In the genomic region with DNA sequence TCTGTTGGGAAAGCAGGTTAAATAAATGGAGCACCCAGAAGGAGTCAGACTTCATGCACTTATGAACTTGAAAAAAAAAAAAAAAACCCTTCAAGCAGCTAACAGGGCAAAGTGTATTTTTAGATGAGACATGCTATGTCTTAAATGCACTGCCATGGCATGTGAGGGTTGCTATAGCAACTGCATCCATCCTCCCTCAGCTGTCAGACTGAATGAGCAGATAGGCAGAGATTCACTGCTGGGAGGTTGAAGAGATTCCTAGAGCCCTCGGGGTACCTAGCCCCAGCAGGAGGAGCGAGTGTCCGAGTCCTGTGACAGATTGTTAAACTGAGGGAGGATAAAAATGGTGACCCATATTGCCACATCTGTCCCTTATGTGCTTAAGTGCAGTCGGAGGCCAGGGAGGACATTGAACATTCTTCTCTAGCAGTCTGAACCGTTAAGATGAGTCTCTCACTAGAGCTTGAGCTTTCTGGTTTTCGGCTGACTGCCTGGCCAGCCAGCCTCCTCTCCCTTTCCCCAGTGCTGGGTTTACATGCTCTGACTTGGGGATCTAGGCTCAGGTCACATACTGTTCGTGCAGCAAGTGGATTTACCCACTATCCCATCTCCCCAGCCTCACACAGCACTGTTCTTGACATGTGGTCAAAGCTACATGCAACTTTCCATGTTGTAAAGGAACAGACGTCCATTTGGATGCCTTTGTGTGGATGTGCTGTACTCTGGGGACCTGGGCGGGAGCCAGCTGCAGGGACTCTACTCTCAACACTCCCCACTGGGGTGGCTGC, we compare ENCODE assay signal across 10 mouse cellular contexts. TPM values are rescaled to one million over a fixed set of nuclear protein-coding genes. Genes with fewer than 3 reads are reported as not detected.
DNase-seq lines count a peak whose midpoint lies in the region; ATAC-seq lines count a peak whose summit lies in the region.
"Not testable (repeated sequence)": the region's sequence is repeated elsewhere in the genome, so short reads cannot be mapped to it uniquely, and the experiment has no call there.
"Had no signal": no experiment of that assay in that cellular context is flagged by ENCODE, and none has a peak within 500 bp of the region (broad histone marks: within the 10 kb centered on the region; RNA-seq: fewer than 3 reads in every experiment).

No protein-coding gene starts in this region.

- not testable (repeated sequence) for H3K4me3 ChIP-seq in forebrain, embryonic 15.5 days; hindbrain, embryonic 11.5 days (ENCODE audit: low read depth, low read length); hindbrain, embryonic 15.5 days; midbrain, embryonic 12.5 days; midbrain, embryonic 16.5 days (ENCODE audit: low read depth, low read length); neural tube, embryonic 14.5 days (ENCODE audit: low read depth, low read length)

- DNase-seq in hindbrain, embryonic 11.5 days (ENCODE audit: low spot score) = not testable (repeated sequence)

- not testable (repeated sequence) for H3K4me1 ChIP-seq in forebrain, embryonic 15.5 days; hindbrain, embryonic 11.5 days (replicated peaks; ENCODE audit: control insufficient read depth, insufficient read depth, low read length); hindbrain, embryonic 15.5 days (replicated peaks); midbrain, embryonic 12.5 days; midbrain, embryonic 16.5 days (ENCODE audit: control insufficient read depth, insufficient read depth, low read length); neural tube, embryonic 14.5 days (ENCODE audit: control insufficient read depth, insufficient read depth, low read length)

- ATAC-seq in forebrain, embryonic 15.5 days (replicated peaks) = peak; percentile 87
- peak; percentile 62; the same call in 1 of the 2 replicates for ATAC-seq in hindbrain, embryonic 11.5 days (ENCODE audit: low FRiP score)
- ATAC-seq in hindbrain, embryonic 15.5 days (ENCODE audit: low FRiP score, low read depth) = peak; percentile 87
- peak; percentile 39; the same call in 1 of the 2 replicates for ATAC-seq in midbrain, embryonic 12.5 days (ENCODE audit: low FRiP score, low read depth)
- ATAC-seq in midbrain, embryonic 16.5 days = peak; percentile 90
- peak; percentile 81 for ATAC-seq in neural tube, embryonic 14.5 days (ENCODE audit: low read depth)

- WGBS in forebrain, embryonic 15.5 days = 56% methylated on average over 3 of the region's 9 CpGs
- 63% methylated on average over 2 of the region's 9 CpGs for WGBS in hindbrain, embryonic 11.5 days
- WGBS in hindbrain, embryonic 15.5 days = 51% methylated on average over 3 of the region's 9 CpGs
- 66% methylated on average over 3 of the region's 9 CpGs for WGBS in midbrain, embryonic 12.5 days
- WGBS in midbrain, embryonic 16.5 days = 41% methylated on average over 2 of the region's 9 CpGs
- WGBS in neural tube, embryonic 14.5 days = 64% methylated on average over 2 of the region's 9 CpGs

- H3K27ac ChIP-seq in forebrain, embryonic 15.5 days (replicated peaks) = peak overlapping the region; percentile 37; the same call in 1 of the 2 replicates
- not testable (repeated sequence) for H3K27ac ChIP-seq in hindbrain, embryonic 11.5 days (ENCODE audit: low read depth, low read length); hindbrain, embryonic 15.5 days (replicated peaks); midbrain, embryonic 12.5 days (replicated peaks); neural tube, embryonic 14.5 days (ENCODE audit: low read depth, low read length)
- H3K27ac ChIP-seq in midbrain, embryonic 16.5 days (ENCODE audit: low read length) = peak overlapping the region; percentile 42

- H3K4me2 ChIP-seq in forebrain, embryonic 15.5 days (replicated peaks); hindbrain, embryonic 11.5 days (replicated peaks; ENCODE audit: low read depth, low read length); hindbrain, embryonic 15.5 days; midbrain, embryonic 12.5 days (replicated peaks); midbrain, embryonic 16.5 days (ENCODE audit: low read length); neural tube, embryonic 14.5 days (ENCODE audit: low read depth, low read length): not testable (repeated sequence)

- H3K9me3 ChIP-seq in forebrain, embryonic 15.5 days; hindbrain, embryonic 11.5 days (ENCODE audit: control insufficient read depth, low read length); hindbrain, embryonic 15.5 days; midbrain, embryonic 12.5 days; midbrain, embryonic 16.5 days (replicated peaks; ENCODE audit: control insufficient read depth, low read length, poor library complexity, severe bottlenecking); neural tube, embryonic 14.5 days (ENCODE audit: control insufficient read depth, low read length): not testable (repeated sequence)

- not testable (repeated sequence) for H3K36me3 ChIP-seq in forebrain, embryonic 15.5 days; hindbrain, embryonic 11.5 days (ENCODE audit: control insufficient read depth, insufficient read depth, low read length); hindbrain, embryonic 15.5 days; midbrain, embryonic 12.5 days; midbrain, embryonic 16.5 days (ENCODE audit: control insufficient read depth, insufficient read depth, low read length); neural tube, embryonic 14.5 days (ENCODE audit: control insufficient read depth, insufficient read depth, low read length)

- H3K27me3 ChIP-seq in forebrain, embryonic 15.5 days; hindbrain, embryonic 11.5 days (ENCODE audit: control insufficient read depth, insufficient read depth, low read length); hindbrain, embryonic 15.5 days; midbrain, embryonic 12.5 days; midbrain, embryonic 16.5 days (ENCODE audit: control insufficient read depth, insufficient read depth, low read depth, low read length); neural tube, embryonic 14.5 days (ENCODE audit: control insufficient read depth, insufficient read depth, low read length): not testable (repeated sequence)

- not testable (repeated sequence) for H3K9ac ChIP-seq in forebrain, embryonic 15.5 days (replicated peaks); hindbrain, embryonic 11.5 days (ENCODE audit: low read depth, low read length); hindbrain, embryonic 15.5 days; midbrain, embryonic 12.5 days (replicated peaks); midbrain, embryonic 16.5 days (ENCODE audit: low read depth, low read length); neural tube, embryonic 14.5 days (replicated peaks; ENCODE audit: low read depth, low read length)

RNA-seq across cellular contexts. Expression of a gene that starts 18.9 kb away (rescaled TPM):
- polyA plus RNA-seq in forebrain, embryonic 15.5 days (2015; fragmentation: Nextera tagmentation; extraction: Ambion mirVana) = 0.06 TPM in 1 of 2 replicates, not detected in the other
- polyA plus RNA-seq in hindbrain, embryonic 11.5 days (2014; fragmentation: Nextera tagmentation; extraction: Ambion mirVana) = not detected in 2 replicates
- polyA plus RNA-seq in hindbrain, embryonic 15.5 days (2015; fragmentation: Nextera tagmentation; extraction: Ambion mirVana) = 0.08 TPM in 1 of 2 replicates, not detected in the other
- polyA plus RNA-seq in midbrain, embryonic 12.5 days (2016; fragmentation: Nextera tagmentation; extraction: Ambion mirVana) = not detected in 2 replicates
- not detected in 2 replicates for polyA plus RNA-seq in midbrain, embryonic 16.5 days (2015; fragmentation: Nextera tagmentation; extraction: Ambion mirVana)
- not detected in 2 replicates for polyA plus RNA-seq in neural tube, embryonic 14.5 days (2014; fragmentation: Nextera tagmentation; extraction: Ambion mirVana)
- polyA plus RNA-seq: embryonic facial prominence, embryonic 13.5 days; heart, embryonic 13.5 days; heart, postnatal 0 days; intestine, embryonic 15.5 days had no signal

RNA-seq across cellular contexts. Expression of a gene that starts 51.8 kb away (rescaled TPM):
- 0.08 TPM in 1 of 2 replicates, not detected in the other for polyA plus RNA-seq in forebrain, embryonic 15.5 days (2015; fragmentation: Nextera tagmentation; extraction: Ambion mirVana)
- 0.23 TPM in 1 of 2 replicates, not detected in the other for polyA plus RNA-seq in hindbrain, embryonic 11.5 days (2014; fragmentation: Nextera tagmentation; extraction: Ambion mirVana)
- polyA plus RNA-seq in hindbrain, embryonic 15.5 days (2015; fragmentation: Nextera tagmentation; extraction: Ambion mirVana) = 0.10 and 0.21 TPM in 2 replicates
- not detected in 2 replicates for polyA plus RNA-seq in midbrain, embryonic 12.5 days (2016; fragmentation: Nextera tagmentation; extraction: Ambion mirVana)
- polyA plus RNA-seq in midbrain, embryonic 16.5 days (2015; fragmentation: Nextera tagmentation; extraction: Ambion mirVana) = 0.30 TPM in 1 of 2 replicates, not detected in the other
- polyA plus RNA-seq in neural tube, embryonic 14.5 days (2014; fragmentation: Nextera tagmentation; extraction: Ambion mirVana) = 0.17 and 0.42 TPM in 2 replicates
- polyA plus RNA-seq: embryonic facial prominence, embryonic 13.5 days; heart, embryonic 13.5 days; intestine, embryonic 15.5 days had no signal

Comparison
In these comparisons a context has a peak if more than half of its experiments do, and no peak if none do; other contexts are left out.
1. ATAC-seq: peak in every context shown above with its lines; median percentile 90 in midbrain, embryonic 16.5 days; 87 in forebrain, embryonic 15.5 days; 87 in hindbrain, embryonic 15.5 days; 81 in neural tube, embryonic 14.5 days; 62 in hindbrain, embryonic 11.5 days; 39 in midbrain, embryonic 12.5 days.